Mouse (Mus musculus) erythroblast, embryonic 14.5 days (primary cell): ENCODE results near the gene Klhl31. TPM values are rescaled to one million over a fixed set of nuclear protein-coding genes. Genes with fewer than 3 reads are reported as not detected.

Source experiments
- H3K27me3 ChIP-seq: 2 replicates; pipeline ENCODE4 v1.6.1; 2012; ENCODE audit warnings: inconsistent platforms; ENCODE audit not compliant: control insufficient read depth
- H3K36me3 ChIP-seq: 2 replicates; pipeline ENCODE4 v1.6.1; 2012; ENCODE audit warnings: mild to moderate bottlenecking, inconsistent platforms; ENCODE audit not compliant: control insufficient read depth
- H3K4me1 ChIP-seq: 2 replicates; pipeline ENCODE4 v1.6.1; 2012; ENCODE audit warnings: inconsistent platforms; ENCODE audit not compliant: control insufficient read depth
- H3K4me3 ChIP-seq: replicated peaks from 2 replicates; pipeline ENCODE3; 2012; ENCODE audit warnings: moderate library complexity, mild to moderate bottlenecking, inconsistent platforms
- H3K9me3 ChIP-seq: 2 replicates; pipeline ENCODE4 v1.6.1; 2012; ENCODE audit warnings: low read length, inconsistent platforms, mixed read lengths; ENCODE audit not compliant: control insufficient read depth
- GATA1 ChIP-seq: IDR thresholded peaks from 2 replicates; pipeline ENCODE4 v1.6.1; 2012; ENCODE audit warnings: low read length, inconsistent platforms, mixed read lengths
- TAL1 ChIP-seq: IDR thresholded peaks from 3 replicates; pipeline ENCODE4 v1.6.1; 2012; ENCODE audit warnings: low read length, inconsistent platforms, mixed read lengths
- polyA plus RNA-seq: library from polyadenylated mRNA; stranded (reverse); fragments of >175 nt; gene quantifications from 2 replicates; pipeline ENCODE4 v1.2.3, GENCODE M21; 2012

Klhl31 gene
- polyA plus RNA-seq, 1 experiment, result not detected

GRCm38 (mm10) chr9:77620482-77620881 is 15.8 kb upstream of the Klhl31 start:
- Histone ChIP-seq H3K4me3 (no peak overlapping the region), H3K4me1 (no peaks in the 10 kb centered on the region), H3K9me3 (no peaks in the 10 kb centered on the region), H3K36me3 (no peaks in the 10 kb centered on the region), H3K27me3 (no peaks in the 10 kb centered on the region)
- TF ChIP-seq GATA1, result no peak

- Histone ChIP-seq H3K27me3 (no peaks in the 10 kb centered on the region), H3K4me1 (no peaks in the 10 kb centered on the region), H3K9me3 (no peaks in the 10 kb centered on the region), H3K36me3 (no peaks in the 10 kb centered on the region), H3K4me3 (no peak overlapping the region)
- TF ChIP-seq TAL1 (no peak), GATA1 (no peak)
These were observed 13.4 kb upstream of the Klhl31 start for GRCm38 (mm10) chr9:77622874-77623273.

GRCm38 (mm10) chr9:77623318-77624050 is 12.8 kb upstream of the Klhl31 start:
- no peak for TF ChIP-seq GATA1
- TF ChIP-seq TAL1, result no peak

GRCm38 (mm10) chr9:77624171-77624570 is 12.1 kb upstream of the Klhl31 start:
- no peaks in the 10 kb centered on the region for H3K4me1 ChIP-seq
- no peaks in the 10 kb centered on the region for H3K36me3 ChIP-seq
- no peaks in the 10 kb centered on the region for H3K27me3 ChIP-seq
- TF ChIP-seq GATA1 (no peak), TAL1 (no peak)
- H3K4me3 ChIP-seq, result no peak overlapping the region
- no peaks in the 10 kb centered on the region for H3K9me3 ChIP-seq

More at GRCm38 (mm10) chr9:77623318-77624050, 12.8 kb upstream of the Klhl31 start:
- no peaks in the 10 kb centered on the region for H3K4me1 ChIP-seq
- no peaks in the 10 kb centered on the region for H3K27me3 ChIP-seq
- no peaks in the 10 kb centered on the region for H3K36me3 ChIP-seq
- H3K9me3 ChIP-seq, result no peaks in the 10 kb centered on the region
- H3K4me3 ChIP-seq, result no peak overlapping the region

- Histone ChIP-seq H3K9me3 (no peaks in the 10 kb centered on the region), H3K4me3 (no peak overlapping the region), H3K4me1 (no peaks in the 10 kb centered on the region), H3K27me3 (no peaks in the 10 kb centered on the region), H3K36me3 (no peaks in the 10 kb centered on the region)
- no peak for TF ChIP-seq TAL1
These were observed 7.6 kb upstream of the Klhl31 start for GRCm38 (mm10) chr9:77628676-77629075.

- Histone ChIP-seq H3K36me3 (no peaks in the 10 kb centered on the region), H3K27me3 (no peaks in the 10 kb centered on the region), H3K9me3 (no peaks in the 10 kb centered on the region), H3K4me1 (no peaks in the 10 kb centered on the region), H3K4me3 (no peak overlapping the region)
- TF ChIP-seq GATA1 (no peak), TAL1 (no peak)
These were observed 6.6 kb upstream of the Klhl31 start for GRCm38 (mm10) chr9:77629708-77630107.

GRCm38 (mm10) chr9:77630764-77631163 is 5.5 kb upstream of the Klhl31 start:
- H3K36me3 ChIP-seq, result no peaks in the 10 kb centered on the region
- no peaks in the 10 kb centered on the region for H3K27me3 ChIP-seq
- no peak overlapping the region for H3K4me3 ChIP-seq
- no peaks in the 10 kb centered on the region for H3K9me3 ChIP-seq
- TF ChIP-seq GATA1 (no peak), TAL1 (no peak)
- H3K4me1 ChIP-seq, result no peaks in the 10 kb centered on the region

GRCm38 (mm10) chr9:77632432-77632831 is 3.9 kb upstream of the Klhl31 start:
- Histone ChIP-seq H3K9me3 (no peaks in the 10 kb centered on the region), H3K4me1 (no peaks in the 10 kb centered on the region), H3K36me3 (no peaks in the 10 kb centered on the region), H3K4me3 (no peak overlapping the region), H3K27me3 (no peaks in the 10 kb centered on the region)
- TF ChIP-seq GATA1 (no peak), TAL1 (no peak)

- Histone ChIP-seq H3K9me3 (no peaks in the 10 kb centered on the region), H3K4me1 (no peaks in the 10 kb centered on the region), H3K27me3 (no peaks in the 10 kb centered on the region), H3K4me3 (no peak overlapping the region), H3K36me3 (no peaks in the 10 kb centered on the region)
- TF ChIP-seq GATA1 (no peak), TAL1 (no peak)
These were observed 297 bp upstream of the Klhl31 start for GRCm38 (mm10) chr9:77636003-77636402.

GRCm38 (mm10) chr9:77637357-77637756 is 1.1 kb downstream of the Klhl31 start:
- H3K27me3 ChIP-seq, result no peaks in the 10 kb centered on the region
- H3K4me1 ChIP-seq, result no peaks in the 10 kb centered on the region
- TF ChIP-seq TAL1 (no peak), GATA1 (no peak)
- no peaks in the 10 kb centered on the region for H3K36me3 ChIP-seq
- H3K4me3 ChIP-seq, result no peak overlapping the region
- H3K9me3 ChIP-seq, result no peaks in the 10 kb centered on the region
